In the genomic region with DNA sequence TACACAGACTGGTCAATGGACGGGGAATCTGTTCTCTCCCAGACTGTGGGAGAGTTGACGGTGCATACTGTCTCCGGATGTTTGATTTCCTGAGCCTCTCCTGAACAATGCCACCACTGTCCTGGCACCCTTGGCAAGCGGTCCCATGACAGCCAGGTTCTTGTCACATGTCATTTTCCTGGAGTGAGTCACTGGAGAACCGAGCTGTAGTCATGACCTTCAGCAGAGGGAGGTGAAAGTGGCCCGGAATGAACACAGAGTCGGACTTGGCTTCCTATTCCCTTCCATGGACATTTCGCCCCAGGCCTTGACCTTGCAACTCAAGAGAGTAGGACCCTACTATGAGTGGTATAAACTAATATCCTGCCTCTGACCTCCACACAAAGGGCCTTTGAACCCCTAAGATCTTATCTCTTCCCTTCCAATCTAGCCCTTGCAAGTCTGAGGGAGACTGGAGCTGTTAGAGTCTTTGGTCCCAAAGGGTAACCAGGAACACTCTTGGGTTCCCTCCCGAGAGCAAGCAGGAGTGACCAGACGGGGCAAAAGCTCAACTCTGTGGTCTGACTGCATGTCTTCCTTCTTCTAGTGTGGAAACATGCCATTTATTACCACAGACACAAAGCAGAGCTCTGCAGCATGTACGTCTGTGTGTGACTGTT, we compare ENCODE assay signal across 12 mouse cellular contexts.
DNase-seq lines count a peak whose midpoint lies in the region; ATAC-seq and TF ChIP-seq lines count a peak whose summit lies in the region.
"Had no signal": no experiment of that assay in that cellular context is flagged by ENCODE, and none has a peak within 500 bp of the region (broad histone marks: within the 10 kb centered on the region; RNA-seq: fewer than 3 reads in every experiment).

No protein-coding gene starts in this region.

- no peaks in the 10 kb centered on the region for H3K27me3 ChIP-seq in heart, postnatal 0 days (ENCODE audit: control insufficient read depth, insufficient read depth, low read length)
- H3K27me3 ChIP-seq in lung, embryonic 16.5 days (ENCODE audit: control insufficient read depth, insufficient read depth, low read depth, low read length): no peaks in the 10 kb centered on the region
- H3K27me3 ChIP-seq: limb, embryonic 15.5 days; midbrain, embryonic 15.5 days; Patski had no signal

- DNase-seq in gastrocnemius, adult 2 months: no peak
- DNase-seq in gastrocnemius, adult 8-10 months (ENCODE audit: low spot score in 2 of 2): no peak
- peak; percentile 76 for DNase-seq in adrenal gland, postnatal 14 days
- DNase-seq in heart, postnatal 0 days (ENCODE audit: low spot score): peak; percentile 80
- no peak for DNase-seq in left cerebral cortex, adult 11 months (ENCODE audit: low spot score)
- no peak for DNase-seq in cerebellum, postnatal 14 days
- no peak for DNase-seq in right cerebral cortex, postnatal 14 days
- DNase-seq: B cell, adult 2 months had no signal

- no peak overlapping the region for H3K4me2 ChIP-seq in heart, postnatal 0 days (ENCODE audit: low read depth, low read length)
- no peak overlapping the region for H3K4me2 ChIP-seq in lung, embryonic 16.5 days (ENCODE audit: low read depth, low read length)
- H3K4me2 ChIP-seq: limb, embryonic 15.5 days; midbrain, embryonic 15.5 days had no signal

- no peak overlapping the region for H3K4me3 ChIP-seq in gastrocnemius, adult 2 months
- H3K4me3 ChIP-seq in heart, postnatal 0 days (ENCODE audit: low read depth, low read length): no peak overlapping the region
- H3K4me3 ChIP-seq in lung, embryonic 16.5 days (ENCODE audit: low read length): no peak overlapping the region
- H3K4me3 ChIP-seq: limb, embryonic 15.5 days; midbrain, embryonic 15.5 days had no signal

- no peak for TF ChIP-seq CTCF in gastrocnemius, adult 2 months (IDR thresholded peaks at IDR 0.05)
- TF ChIP-seq CTCF in heart, postnatal 0 days (IDR thresholded peaks at IDR 0.05; ENCODE audit: low read depth): no peak

- H3K36me3 ChIP-seq in heart, postnatal 0 days (replicated peaks; ENCODE audit: control insufficient read depth, insufficient read depth, low read length): no peaks in the 10 kb centered on the region
- H3K36me3 ChIP-seq in lung, embryonic 16.5 days (ENCODE audit: control insufficient read depth, insufficient read depth, low read length): no peaks in the 10 kb centered on the region
- H3K36me3 ChIP-seq: limb, embryonic 15.5 days; midbrain, embryonic 15.5 days had no signal

- ATAC-seq in heart, postnatal 0 days (ENCODE audit: insufficient read depth, low read depth): peak; percentile 89
- ATAC-seq in lung, embryonic 16.5 days (ENCODE audit: low read depth): peak; percentile 70
- ATAC-seq: midbrain, embryonic 15.5 days; Patski had no signal

- TF ChIP-seq EP300 in heart, postnatal 0 days (IDR thresholded peaks at IDR 0.05; ENCODE audit: low read depth): peak; percentile 93

- H3K27ac ChIP-seq in gastrocnemius, adult 2 months: peak overlapping the region; percentile 16
- peak overlapping the region; percentile 82 for H3K27ac ChIP-seq in heart, postnatal 0 days (ENCODE audit: low read depth)
- 0 out of 2 replicates have a peak overlapping the region, but pooled peaks have one; percentile 11 for H3K27ac ChIP-seq in lung, embryonic 16.5 days (ENCODE audit: low read length)
- H3K27ac ChIP-seq: limb, embryonic 15.5 days; midbrain, embryonic 15.5 days had no signal

- no peaks in the 10 kb centered on the region for H3K9me3 ChIP-seq in heart, postnatal 0 days (replicated peaks; ENCODE audit: control insufficient read depth, low read length)
- no peaks in the 10 kb centered on the region for H3K9me3 ChIP-seq in lung, embryonic 16.5 days (ENCODE audit: control insufficient read depth, low read length)
- H3K9me3 ChIP-seq: limb, embryonic 15.5 days; midbrain, embryonic 15.5 days had no signal

- WGBS in heart, postnatal 0 days: 30% methylated on average over 11 of the region's 11 CpGs
- 49% methylated on average over 11 of the region's 11 CpGs for WGBS in lung, embryonic 16.5 days

- intact Hi-C loops in gastrocnemius, adult 2 months (cut with DNase I): no loop called here

- peaks cover 13% of the 10 kb centered on the region for H3K4me1 ChIP-seq in heart, postnatal 0 days (ENCODE audit: control insufficient read depth, insufficient read depth)
- no peaks in the 10 kb centered on the region; the same call in none of the 2 replicates for H3K4me1 ChIP-seq in lung, embryonic 16.5 days (replicated peaks; ENCODE audit: control insufficient read depth, insufficient read depth, low read length)

- H3K9ac ChIP-seq in heart, postnatal 0 days (replicated peaks; ENCODE audit: low read depth, low read length): no peak overlapping the region
- no peak overlapping the region for H3K9ac ChIP-seq in lung, embryonic 16.5 days (ENCODE audit: low read length)
- H3K9ac ChIP-seq: limb, embryonic 15.5 days; midbrain, embryonic 15.5 days had no signal

Comparison
In these comparisons a context has a peak if more than half of its experiments do, and no peak if none do; other contexts are left out.
1. DNase-seq: peak in adrenal gland, postnatal 14 days (single experiment) and heart, postnatal 0 days (single experiment); none in gastrocnemius, adult 2 months (single experiment), gastrocnemius, adult 8-10 months (0 of 2), left cerebral cortex, adult 11 months (single experiment), cerebellum, postnatal 14 days (0 of 2) and right cerebral cortex, postnatal 14 days (single experiment).
2. H3K27ac ChIP-seq: peak in every context shown above with its lines; median percentile 82 in heart, postnatal 0 days; 16 in gastrocnemius, adult 2 months; 11 in lung, embryonic 16.5 days.